Mouse (Mus musculus): ENCODE results near the gene BC053393. TPM values are rescaled to one million over a fixed set of nuclear protein-coding genes. Genes with fewer than 3 reads are reported as not detected.
"Not testable (repeated sequence)": the region's sequence is repeated elsewhere in the genome, so short reads cannot be mapped to it uniquely, and the experiment has no call there.

BC053393 gene
- polyA plus RNA-seq, 1 experiment from 2014 or later: not detected

DNA sequence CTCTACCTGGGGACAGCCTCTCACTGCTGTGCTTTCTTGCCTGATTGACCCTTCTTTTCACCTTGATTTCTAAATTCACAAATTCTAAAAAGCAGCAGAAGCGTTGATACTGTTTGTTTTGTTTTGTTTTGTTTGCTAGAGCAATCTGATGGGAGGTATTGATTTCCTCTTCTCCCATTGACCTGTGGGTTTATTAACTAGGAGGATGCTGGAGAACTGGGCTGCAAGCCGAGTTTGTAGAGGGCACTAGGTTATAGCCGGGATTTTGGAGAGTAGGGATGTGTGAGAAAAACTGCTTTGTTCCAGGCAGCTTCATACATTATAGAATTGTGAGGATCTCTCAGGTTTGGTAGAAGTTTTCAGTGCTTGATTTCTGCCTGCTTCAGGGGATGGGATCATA lies 9.1 kb downstream of the BC053393 start:
- no peak overlapping the region for H3K4me2 ChIP-seq (replicated peaks)
- no peaks in the 10 kb centered on the region for H3K9me3 ChIP-seq
- no peaks in the 10 kb centered on the region for H3K27me3 ChIP-seq
- no peak overlapping the region for H3K4me3 ChIP-seq
- no peak overlapping the region for H3K27ac ChIP-seq
- H3K4me1 ChIP-seq: no peaks in the 10 kb centered on the region
- H3K9ac ChIP-seq: no peak overlapping the region
- whole genome bisulfite sequencing: 81% methylated on average over 3 of the region's 3 CpGs
- ATAC-seq (ENCODE audit: insufficient number of reproducible peaks, insufficient read depth, low FRiP score, low TSS enrichment): no peak
- H3K36me3 ChIP-seq: no peaks in the 10 kb centered on the region

DNA sequence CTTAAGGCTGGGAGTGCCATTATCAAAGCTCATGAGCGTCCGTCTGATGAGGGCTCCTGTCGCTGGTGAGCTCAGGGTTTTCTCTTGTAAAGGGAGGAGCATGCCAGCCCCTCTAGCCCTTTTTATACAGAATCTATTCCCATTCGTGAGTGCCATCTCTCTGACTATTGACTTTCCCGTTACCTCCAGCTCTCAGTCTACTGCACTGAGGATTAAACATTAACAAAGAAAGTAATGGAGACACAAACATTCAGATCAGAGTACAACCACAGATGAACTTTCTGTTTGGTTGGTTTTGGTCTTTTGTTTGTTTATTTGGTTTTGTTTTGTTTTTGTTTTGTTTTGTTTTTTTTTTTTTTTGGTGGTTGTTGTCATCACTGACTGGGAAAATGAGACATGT lies 11.4 kb downstream of the BC053393 start:
- H3K4me1 ChIP-seq: no peaks in the 10 kb centered on the region
- no peaks in the 10 kb centered on the region for H3K27me3 ChIP-seq
- WGBS: 80% methylated on average over 5 of the region's 5 CpGs
- no peak for ATAC-seq (ENCODE audit: insufficient number of reproducible peaks, insufficient read depth, low FRiP score, low TSS enrichment)
- no peaks in the 10 kb centered on the region for H3K36me3 ChIP-seq
- H3K27ac ChIP-seq: no peak overlapping the region
- no peak overlapping the region for H3K4me2 ChIP-seq (replicated peaks)
- no peaks in the 10 kb centered on the region for H3K9me3 ChIP-seq
- no peak overlapping the region for H3K4me3 ChIP-seq
- H3K9ac ChIP-seq: no peak overlapping the region

DNA sequence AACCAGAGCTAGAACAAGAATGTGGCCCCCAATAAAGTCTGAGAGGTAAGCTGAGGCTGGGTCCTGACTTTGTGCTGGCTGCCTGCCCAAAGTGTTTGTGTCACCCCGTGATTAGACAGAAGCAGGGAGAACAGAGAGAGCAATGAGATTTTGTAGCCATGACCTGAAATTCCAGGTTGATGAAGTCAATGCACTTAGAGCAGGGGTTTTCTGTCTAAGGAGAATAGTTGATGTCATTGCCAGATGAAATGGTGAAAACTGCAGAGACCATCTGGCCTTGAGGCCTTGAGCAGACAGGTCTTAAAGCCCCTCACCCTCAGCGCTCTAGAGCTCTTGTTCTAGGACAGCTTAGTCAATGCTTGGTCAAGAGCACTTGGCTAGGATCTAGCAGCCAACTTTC lies 21.1 kb downstream of the BC053393 start:
- H3K36me3 ChIP-seq: no peaks in the 10 kb centered on the region
- no peak for ATAC-seq (ENCODE audit: insufficient number of reproducible peaks, insufficient read depth, low FRiP score, low TSS enrichment)
- no peaks in the 10 kb centered on the region for H3K27me3 ChIP-seq
- no peak overlapping the region for H3K4me2 ChIP-seq (replicated peaks)
- no peak overlapping the region for H3K4me3 ChIP-seq
- H3K4me1 ChIP-seq: no peaks in the 10 kb centered on the region
- no peaks in the 10 kb centered on the region for H3K9me3 ChIP-seq
- no peak overlapping the region for H3K9ac ChIP-seq
- no peak overlapping the region for H3K27ac ChIP-seq
- 78% methylated on average over 2 of the region's 2 CpGs for WGBS

DNA sequence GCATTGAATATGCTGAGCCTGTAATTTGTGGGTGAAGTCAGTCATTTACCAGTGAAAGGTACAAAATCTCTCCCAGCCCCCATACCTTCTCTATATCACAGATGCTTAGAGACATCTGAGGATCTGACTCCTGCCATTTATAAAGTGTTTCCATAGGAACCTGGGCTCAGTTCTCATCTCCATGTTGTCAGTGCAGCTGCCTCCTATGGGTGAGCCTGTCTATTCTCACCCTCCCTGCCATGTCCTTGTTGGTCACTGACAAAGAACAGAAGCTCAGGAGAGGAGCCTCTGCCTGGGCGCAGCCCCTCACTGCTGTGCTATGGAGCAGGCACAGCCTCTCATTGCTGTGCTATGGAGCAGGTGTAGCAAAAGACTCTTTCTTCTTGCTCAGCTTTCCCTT lies 48.6 kb downstream of the BC053393 start:
- Histone ChIP-seq H3K4me1 (no peaks in the 10 kb centered on the region), H3K27ac (no peak overlapping the region), H3K4me2 (replicated peaks) (no peak overlapping the region), H3K9ac (no peak overlapping the region), H3K36me3 (no peaks in the 10 kb centered on the region), H3K9me3 (no peaks in the 10 kb centered on the region), H3K4me3 (no peak overlapping the region), H3K27me3 (no peaks in the 10 kb centered on the region)
- ATAC-seq (ENCODE audit: insufficient number of reproducible peaks, insufficient read depth, low FRiP score, low TSS enrichment): no peak
- WGBS: 88% methylated on average over 1 of the region's 1 CpGs

DNA sequence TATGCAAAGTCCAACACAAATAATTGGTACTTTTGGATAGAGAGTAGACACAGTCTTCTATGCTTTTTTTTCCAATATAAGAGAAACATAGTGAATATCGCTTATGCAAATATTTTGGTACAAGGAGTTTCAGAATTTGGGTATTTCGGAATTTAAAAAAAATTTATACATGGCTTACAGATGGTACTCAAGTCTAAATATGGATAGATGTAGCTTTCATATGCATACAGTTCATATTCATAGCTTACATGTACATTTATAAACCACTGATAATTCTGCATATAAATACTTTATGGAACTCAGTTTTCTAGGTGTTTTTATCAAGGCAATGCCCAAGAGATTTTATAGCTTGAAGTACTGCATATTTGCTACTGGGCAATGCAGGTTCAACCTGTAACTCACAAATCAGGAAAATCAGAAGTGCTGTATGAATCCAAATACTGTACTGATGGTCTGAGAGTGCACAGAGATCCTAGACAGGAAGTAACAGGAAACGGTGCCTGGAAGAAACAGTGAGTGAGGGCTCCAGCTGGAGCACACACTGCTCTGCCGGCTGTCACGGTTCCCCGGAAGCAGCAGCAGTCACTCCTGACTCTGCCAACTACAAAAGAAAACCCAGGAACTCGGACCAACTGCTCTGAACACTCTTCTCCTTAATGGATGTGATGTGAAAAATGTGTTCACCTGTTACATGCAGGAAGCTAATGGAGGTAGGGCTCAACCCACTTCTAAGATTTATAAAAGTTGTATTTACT lies 49.3 kb downstream of the BC053393 start:
- WGBS: 64% methylated on average over 7 of the region's 7 CpGs
- Histone ChIP-seq H3K9me3 (no peaks in the 10 kb centered on the region), H3K27ac (no peak overlapping the region), H3K9ac (no peak overlapping the region), H3K4me3 (no peak overlapping the region), H3K36me3 (no peaks in the 10 kb centered on the region), H3K4me1 (no peaks in the 10 kb centered on the region), H3K27me3 (no peaks in the 10 kb centered on the region), H3K4me2 (replicated peaks) (no peak overlapping the region)
- ATAC-seq (ENCODE audit: insufficient number of reproducible peaks, insufficient read depth, low FRiP score, low TSS enrichment): no peak

DNA sequence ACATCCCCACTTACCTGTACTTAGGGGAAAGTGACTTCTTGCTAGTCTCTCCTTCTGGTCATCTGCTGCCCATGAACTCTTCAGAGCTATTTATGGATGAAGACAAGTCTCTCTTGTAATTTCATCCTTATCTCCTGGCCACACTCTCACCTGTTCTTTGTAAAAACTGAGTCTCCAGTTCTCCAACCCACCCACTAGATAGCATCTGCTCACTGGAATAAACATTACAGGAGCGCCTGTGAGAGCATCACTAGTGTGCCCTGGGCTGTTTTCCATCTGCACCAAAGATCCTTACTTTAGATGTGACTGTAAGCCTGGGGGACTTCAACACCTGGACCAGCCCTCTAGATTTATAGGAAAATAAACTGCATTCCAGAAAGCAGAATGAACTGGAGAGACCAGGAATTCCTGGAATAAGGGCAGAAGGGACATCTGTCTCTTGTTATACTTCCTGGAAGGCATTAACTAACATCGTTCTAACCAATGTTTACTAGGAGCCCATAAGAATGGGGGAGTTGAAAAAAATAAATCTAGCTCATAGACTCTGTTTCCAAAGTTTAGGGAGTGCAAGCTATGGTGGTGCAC lies 58.0 kb downstream of the BC053393 start, which contains the start of gene Dppa1:
Gene Dppa1 (minus strand): TSS at position 51 of the 585 bp plus-strand sequence.
- Histone ChIP-seq H3K4me3 (no peak within 1 kb of the TSS), H3K27ac (no peak within 1 kb of the TSS), H3K9me3 (no peaks in the 10 kb centered on the region), H3K4me2 (replicated peaks) (no peak within 1 kb of the TSS), H3K4me1 (no peaks in the 10 kb centered on the region), H3K9ac (no peak within 1 kb of the TSS), H3K36me3 (no peaks in the 10 kb centered on the region), H3K27me3 (no peaks in the 10 kb centered on the region)
- ATAC-seq (ENCODE audit: insufficient number of reproducible peaks, insufficient read depth, low FRiP score, low TSS enrichment): no peak
- 54% methylated on average over 2 of the region's 2 CpGs for WGBS

DNA sequence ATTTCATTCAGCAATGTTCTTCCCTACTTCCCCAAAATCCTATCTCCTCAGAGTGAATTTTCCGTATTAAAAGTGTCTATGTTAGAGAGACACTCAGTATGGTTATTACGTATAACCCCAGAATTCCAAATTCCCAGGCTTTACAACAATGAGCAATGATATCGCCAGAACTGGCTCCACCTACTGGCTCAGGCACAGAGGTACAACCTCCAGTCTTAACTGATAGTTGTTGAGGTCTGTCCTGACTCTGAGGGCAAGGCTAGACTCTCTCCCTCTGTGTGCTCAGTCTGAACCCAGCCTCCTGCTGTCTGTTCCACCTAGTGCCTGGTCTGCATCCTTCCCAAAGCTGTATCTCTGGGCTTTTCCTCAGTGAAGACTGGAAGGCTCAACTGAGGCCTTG lies 60.3 kb downstream of the BC053393 start:
- WGBS: 24% methylated on average over 3 of the region's 3 CpGs
- Histone ChIP-seq H3K4me2 (replicated peaks) (no peak overlapping the region), H3K4me1 (no peaks in the 10 kb centered on the region), H3K27me3 (no peaks in the 10 kb centered on the region), H3K4me3 (no peak overlapping the region), H3K27ac (no peak overlapping the region), H3K36me3 (no peaks in the 10 kb centered on the region), H3K9me3 (no peaks in the 10 kb centered on the region), H3K9ac (no peak overlapping the region)
- no peak for ATAC-seq (ENCODE audit: insufficient number of reproducible peaks, insufficient read depth, low FRiP score, low TSS enrichment)

DNA sequence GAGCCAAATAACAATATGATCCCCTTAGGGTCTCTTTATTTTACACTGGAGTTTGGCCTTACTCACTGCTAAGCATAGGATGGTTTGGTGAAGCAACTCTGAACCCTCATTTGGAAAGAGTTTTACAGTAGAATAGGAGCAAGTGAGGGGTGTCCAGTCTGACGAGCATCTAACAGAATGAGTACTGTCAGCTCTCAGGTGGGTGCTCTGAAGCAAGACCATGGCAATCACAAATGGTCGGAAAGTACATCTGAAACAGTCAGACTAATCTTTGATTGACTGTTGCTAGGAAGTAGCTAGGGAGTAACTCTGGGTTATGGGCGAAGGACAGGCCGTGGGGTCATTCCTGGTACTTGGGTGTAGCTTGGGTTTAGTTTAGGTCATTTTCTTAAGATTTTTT lies 64.2 kb downstream of the BC053393 start:
- H3K4me1 ChIP-seq; H3K36me3 ChIP-seq; H3K9ac ChIP-seq; H3K27me3 ChIP-seq; H3K27ac ChIP-seq; ATAC-seq (ENCODE audit: insufficient number of reproducible peaks, insufficient read depth, low FRiP score, low TSS enrichment); H3K9me3 ChIP-seq; H3K4me2 ChIP-seq (replicated peaks); H3K4me3 ChIP-seq: not testable (repeated sequence)
- 82% methylated on average over 4 of the region's 4 CpGs for WGBS

DNA sequence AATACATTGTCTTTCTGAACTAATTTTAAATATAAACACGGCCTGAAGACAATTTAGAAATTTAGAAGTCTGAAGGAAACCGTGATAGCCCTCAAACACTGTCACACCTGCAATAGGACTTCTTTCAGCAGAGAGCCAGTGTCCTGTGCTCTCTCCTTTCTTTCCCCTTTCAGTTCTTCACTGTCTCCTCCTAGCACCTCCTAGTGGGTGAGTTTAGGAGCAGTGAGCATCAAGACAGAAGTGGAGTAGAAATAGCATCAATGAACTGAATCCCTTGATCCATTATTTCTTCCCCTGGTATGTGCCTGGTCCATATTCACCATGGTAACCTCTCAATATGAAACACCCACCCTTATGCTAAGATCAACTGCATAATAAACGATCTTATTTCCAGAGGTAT lies 65.2 kb downstream of the BC053393 start:
- WGBS: 81% methylated on average over 3 of the region's 3 CpGs
- H3K4me2 ChIP-seq (replicated peaks): no peak overlapping the region
- H3K36me3 ChIP-seq: no peaks in the 10 kb centered on the region
- H3K9ac ChIP-seq: no peak overlapping the region
- no peaks in the 10 kb centered on the region for H3K9me3 ChIP-seq
- no peak overlapping the region for H3K27ac ChIP-seq
- no peak overlapping the region for H3K4me3 ChIP-seq
- no peaks in the 10 kb centered on the region for H3K4me1 ChIP-seq
- no peak for ATAC-seq (ENCODE audit: insufficient number of reproducible peaks, insufficient read depth, low FRiP score, low TSS enrichment)
- H3K27me3 ChIP-seq: no peaks in the 10 kb centered on the region

Other genes with a start within 250 kb of the BC053393 start
- gene Itk, start 182.0 kb upstream of the BC053393 start, polyA plus RNA-seq (2016; fragmentation: Nextera tagmentation; extraction: Ambion mirVana): 0.14 TPM in 1 of 2 replicates, not detected in the other
- gene Fam71b, start 175.0 kb upstream of the BC053393 start, polyA plus RNA-seq (2016; fragmentation: Nextera tagmentation; extraction: Ambion mirVana): not detected in 2 replicates
- gene Med7, start 134.6 kb upstream of the BC053393 start, polyA plus RNA-seq (2016; fragmentation: Nextera tagmentation; extraction: Ambion mirVana): 82.5 and 91.6 TPM in 2 replicates
- 0.10 TPM in 1 of 2 replicates, not detected in the other for gene Havcr2, start 116.6 kb upstream of the BC053393 start, polyA plus RNA-seq (2016; fragmentation: Nextera tagmentation; extraction: Ambion mirVana)
- not detected in 2 replicates for gene Gm12169, start 47.3 kb upstream of the BC053393 start, polyA plus RNA-seq (2016; fragmentation: Nextera tagmentation; extraction: Ambion mirVana)
- gene Dppa1, start 57.7 kb downstream of the BC053393 start, polyA plus RNA-seq (2016; fragmentation: Nextera tagmentation; extraction: Ambion mirVana): not detected in 2 replicates
- 0.10 TPM in 1 of 2 replicates, not detected in the other for gene Timd2, start 135.5 kb downstream of the BC053393 start, polyA plus RNA-seq (2016; fragmentation: Nextera tagmentation; extraction: Ambion mirVana)
- gene Havcr1, start 163.5 kb downstream of the BC053393 start, polyA plus RNA-seq (2016; fragmentation: Nextera tagmentation; extraction: Ambion mirVana): not detected in 2 replicates
- 0.10 and 0.12 TPM in 2 replicates for gene Timd4, start 239.3 kb downstream of the BC053393 start, polyA plus RNA-seq (2016; fragmentation: Nextera tagmentation; extraction: Ambion mirVana)

All from embryonic facial prominence, embryonic 12.5 days (tissue).